Mouse (Mus musculus) erythroblast, embryonic 14.5 days (primary cell): ENCODE data around the gene Car6.

Source experiments
- GATA1 ChIP-seq: IDR thresholded peaks from 2 replicates; pipeline ENCODE4 v1.6.1; 2012; ENCODE audit warnings: low read length, inconsistent platforms, mixed read lengths
- TAL1 ChIP-seq: IDR thresholded peaks from 3 replicates; pipeline ENCODE4 v1.6.1; 2012; ENCODE audit warnings: low read length, inconsistent platforms, mixed read lengths

- TF ChIP-seq GATA1 (no peak), TAL1 (no peak)
These were observed 23.0 kb downstream of the Car6 start for GRCm38 (mm10) chr4:150178131-150178530.
